Mouse (Mus musculus) limb, embryonic 11.5 days (tissue): ENCODE measurements around the gene Tnfrsf1a. TPM values are rescaled to one million over a fixed set of nuclear protein-coding genes. Genes with fewer than 3 reads are reported as not detected.

Experiments used
- ATAC-seq: fragments of 200-750 bp; cut with Nextera tagmentation; 2 replicates; pipeline ENCODE4 v1.8.0; 2017; ENCODE audit warnings: low read depth; ENCODE audit not compliant: insufficient number of reproducible peaks, low FRiP score, low TSS enrichment
- DNase-seq: peaks from one replicate; pipeline ENCODE4 v3.0.0-alpha.2; 2015; ENCODE audit warnings: low spot score
- H3K27ac ChIP-seq: fragments of 300-500 bp; sonication (generic); replicated peaks from 2 replicates; pipeline ENCODE4 v1.5.1; 2014; ENCODE audit warnings: low read depth, mild to moderate bottlenecking, low read length
- H3K27me3 ChIP-seq: fragments of 300-500 bp; sonication (generic); 2 replicates; pipeline ENCODE4 v1.6.1; 2014; ENCODE audit warnings: mild to moderate bottlenecking, low read length, mixed read lengths; ENCODE audit not compliant: control insufficient read depth, insufficient read depth
- H3K36me3 ChIP-seq: fragments of 300-500 bp; sonication (generic); 2 replicates; pipeline ENCODE4 v1.6.1; 2014; ENCODE audit warnings: mild to moderate bottlenecking, low read length, moderate library complexity, mixed read lengths; ENCODE audit not compliant: control insufficient read depth, insufficient read depth
- H3K4me1 ChIP-seq: fragments of 300-500 bp; sonication (generic); 2 replicates; pipeline ENCODE4 v1.6.1; 2014; ENCODE audit warnings: low read length, mixed read lengths; ENCODE audit not compliant: control insufficient read depth, insufficient read depth
- H3K4me2 ChIP-seq: fragments of 300-500 bp; sonication (generic); 2 replicates; pipeline ENCODE4 v1.6.1; 2014; ENCODE audit warnings: low read depth, mild to moderate bottlenecking, moderate library complexity; ENCODE audit not compliant: severe bottlenecking
- H3K4me3 ChIP-seq: fragments of 300-500 bp; sonication (generic); 2 replicates; pipeline ENCODE4 v1.5.1; 2014; ENCODE audit warnings: low read depth, low read length
- H3K9ac ChIP-seq: fragments of 300-500 bp; sonication (generic); 2 replicates; pipeline ENCODE4 v1.6.1; 2014; ENCODE audit warnings: mild to moderate bottlenecking, low read length
- H3K9me3 ChIP-seq: fragments of 300-500 bp; sonication (generic); 2 replicates; pipeline ENCODE4 v1.6.1; 2016; ENCODE audit warnings: low read length; ENCODE audit not compliant: control insufficient read depth
- WGBS: fragments of 180-500 bp; shearing (Covaris S2); extraction: QIAGEN DNeasy Blood & Tissue Kit; methylation state at CpG from one replicate; pipeline ENCODE4 v1.1.7; 2014; 5-methylcytosine and 5-hydroxymethylcytosine counted together
- polyA plus RNA-seq: library from polyadenylated mRNA; unstranded; fragments of >200 nt; fragmentation: Nextera tagmentation; extraction: Ambion mirVana; gene quantifications from 2 replicates; pipeline ENCODE4 v1.2.1, GENCODE M21; 2014

The Tnfrsf1a gene
- polyA plus RNA-seq, 1 experiment from 2014 or later, result 45.4 TPM

DNA sequence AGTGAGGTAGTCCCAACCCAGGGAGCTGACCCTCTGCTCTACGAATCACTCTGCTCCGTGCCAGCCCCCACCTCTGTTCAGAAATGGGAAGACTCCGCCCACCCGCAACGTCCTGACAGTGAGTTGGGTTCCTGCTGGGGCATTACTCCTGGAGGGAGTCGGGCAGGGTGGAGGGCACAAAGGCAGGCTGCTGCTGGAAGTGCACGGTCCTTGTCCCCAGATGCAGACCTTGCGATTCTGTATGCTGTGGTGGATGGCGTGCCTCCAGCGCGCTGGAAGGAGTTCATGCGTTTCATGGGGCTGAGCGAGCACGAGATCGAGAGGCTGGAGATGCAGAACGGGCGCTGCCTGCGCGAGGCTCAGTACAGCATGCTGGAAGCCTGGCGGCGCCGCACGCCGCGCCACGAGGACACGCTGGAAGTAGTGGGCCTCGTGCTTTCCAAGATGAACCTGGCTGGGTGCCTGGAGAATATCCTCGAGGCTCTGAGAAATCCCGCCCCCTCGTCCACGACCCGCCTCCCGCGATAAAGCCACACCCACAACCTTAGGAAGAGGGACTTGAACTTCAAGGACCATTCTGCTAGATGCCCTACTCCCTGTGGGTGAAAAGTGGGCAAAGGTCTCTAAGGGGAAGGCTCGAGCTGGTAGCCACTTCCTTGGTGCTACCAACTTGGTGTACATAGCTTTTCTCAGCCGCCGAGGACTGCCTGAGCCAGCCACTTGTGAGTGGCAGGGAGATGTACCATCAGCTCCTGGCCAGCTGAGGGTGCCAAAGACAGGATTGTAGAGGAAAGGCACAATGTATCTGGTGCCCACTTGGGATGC is 12.5 kb downstream of the Tnfrsf1a start:
- DNase-seq (peak; percentile 36), ATAC-seq (no peak)
- H3K9me3 ChIP-seq, result no peaks in the 10 kb centered on the region
- H3K36me3 ChIP-seq, result peaks cover 23% of the 10 kb centered on the region
- H3K27me3 ChIP-seq, result peaks cover 10% of the 10 kb centered on the region
- H3K27ac ChIP-seq, result no peak overlapping the region
- 0 out of 2 replicates have a peak, but pooled peaks cover 3% of the 10 kb centered on the region for H3K4me1 ChIP-seq
- no peak overlapping the region for H3K4me3 ChIP-seq
- 36% methylated on average over 38 of the region's 38 CpGs for WGBS
- H3K4me2 ChIP-seq, result no peak overlapping the region
- H3K9ac ChIP-seq, result no peak overlapping the region

DNA sequence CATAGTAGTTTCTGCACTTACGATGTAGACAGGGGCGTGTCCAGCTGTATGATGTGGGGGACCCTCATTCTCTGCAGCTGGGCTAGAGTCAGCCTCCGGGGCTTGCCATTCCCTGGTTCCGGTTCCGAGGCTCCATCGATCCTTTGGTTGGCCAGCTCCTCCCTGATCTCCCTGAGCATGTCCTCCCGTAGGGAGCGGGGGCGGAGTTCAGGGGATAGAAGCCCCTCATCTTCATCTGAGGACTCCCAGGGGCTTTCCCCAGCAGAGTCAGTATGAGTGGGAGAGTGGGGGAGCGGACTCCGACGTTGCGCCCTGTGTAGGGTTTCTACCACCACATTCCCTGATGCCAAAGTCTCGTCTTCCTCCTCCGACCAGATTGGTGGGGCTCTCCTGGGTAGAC is 13.9 kb downstream of the Tnfrsf1a start:
- Histone ChIP-seq H3K4me1 (0 out of 2 replicates have a peak, but pooled peaks cover 3% of the 10 kb centered on the region), H3K27ac (no peak overlapping the region), H3K27me3 (peaks cover 10% of the 10 kb centered on the region), H3K4me2 (0 out of 2 replicates have a peak overlapping the region, but pooled peaks have one; percentile 3), H3K9ac (no peak overlapping the region), H3K4me3 (no peak overlapping the region), H3K36me3 (peaks cover 16% of the 10 kb centered on the region), H3K9me3 (no peaks in the 10 kb centered on the region)
- DNase-seq (no peak), ATAC-seq (no peak)
- WGBS, result 20% methylated on average over 15 of the region's 15 CpGs

DNA sequence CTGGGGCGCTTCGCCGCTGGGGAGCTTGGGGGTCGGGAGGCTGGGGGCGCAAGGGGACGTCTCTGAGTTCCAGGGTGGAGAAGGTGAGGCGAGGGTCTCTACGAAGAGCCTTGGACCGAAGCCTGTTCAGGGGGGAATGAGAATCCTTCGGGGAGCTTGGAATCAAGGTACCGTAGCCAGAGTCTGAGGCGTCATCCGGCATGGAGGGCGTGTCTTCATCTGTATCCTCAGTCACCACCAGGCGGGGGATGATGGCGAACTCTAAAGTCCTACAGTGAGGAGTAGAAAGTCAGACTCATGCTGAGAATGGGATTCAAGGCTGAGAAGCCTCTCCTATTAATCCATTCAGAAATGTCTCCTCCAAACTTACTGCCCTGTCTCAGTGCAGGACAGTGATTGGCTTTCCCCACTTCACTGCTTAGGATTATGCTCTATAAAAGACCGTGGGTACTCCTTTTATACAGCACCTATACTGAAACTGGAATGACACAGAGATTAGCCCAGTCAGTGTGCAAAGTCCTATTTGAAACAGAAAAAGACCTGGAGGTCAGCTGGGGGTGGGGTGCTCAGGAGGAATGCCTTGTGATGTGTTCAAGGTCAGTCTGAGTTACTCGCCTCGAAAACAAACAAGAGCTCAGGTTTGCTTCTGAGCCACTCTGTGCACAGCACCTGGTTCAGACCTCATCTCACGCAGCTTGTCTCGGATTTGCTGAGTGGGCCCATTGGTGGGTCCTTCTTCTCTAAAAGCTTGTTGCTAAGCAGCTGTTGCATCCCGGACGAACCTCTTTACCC is 14.5 kb downstream of the Tnfrsf1a start:
- no peak overlapping the region for H3K27ac ChIP-seq
- no peaks in the 10 kb centered on the region for H3K9me3 ChIP-seq
- 0 out of 2 replicates have a peak, but pooled peaks cover 3% of the 10 kb centered on the region for H3K4me1 ChIP-seq
- H3K9ac ChIP-seq, result no peak overlapping the region
- peak; percentile 37 for DNase-seq
- H3K27me3 ChIP-seq, result peaks cover 10% of the 10 kb centered on the region
- ATAC-seq, result 0 out of 2 replicates have a peak, but pooled peaks have one; percentile 10
- H3K4me3 ChIP-seq, result no peak overlapping the region
- peaks cover 12% of the 10 kb centered on the region for H3K36me3 ChIP-seq
- 0 out of 2 replicates have a peak overlapping the region, but pooled peaks have one; percentile 3 for H3K4me2 ChIP-seq
- 12% methylated on average over 23 of the region's 23 CpGs for WGBS

DNA sequence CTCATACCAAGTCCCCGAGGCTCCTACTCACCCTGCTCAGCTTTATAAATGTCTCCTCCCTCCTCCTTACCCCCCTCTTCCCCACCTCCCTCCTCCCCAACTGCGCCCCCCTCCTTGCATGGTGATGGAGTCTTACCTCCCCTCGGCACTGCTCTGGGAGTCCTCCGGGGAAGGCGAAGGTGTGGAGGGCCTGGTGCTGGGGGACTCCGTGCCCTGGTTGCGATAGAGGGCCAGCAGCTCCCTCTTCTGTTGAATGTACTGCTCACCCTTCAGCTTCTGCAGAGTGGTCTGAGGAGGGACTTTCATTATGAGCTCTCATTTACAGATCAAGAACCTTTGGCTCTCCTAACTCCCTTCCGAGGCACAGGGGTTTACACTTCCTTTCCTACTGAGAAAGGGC is 15.3 kb downstream of the Tnfrsf1a start:
- Histone ChIP-seq H3K27me3 (peaks cover 10% of the 10 kb centered on the region), H3K4me3 (no peak overlapping the region), H3K36me3 (peaks cover 6% of the 10 kb centered on the region), H3K4me2 (no peak overlapping the region), H3K27ac (no peak overlapping the region), H3K9ac (no peak overlapping the region), H3K4me1 (0 out of 2 replicates have a peak, but pooled peaks cover 3% of the 10 kb centered on the region), H3K9me3 (no peaks in the 10 kb centered on the region)
- ATAC-seq (no peak; the same call in 1 of the 2 replicates), DNase-seq (peak; percentile 46)
- 4% methylated on average over 8 of the region's 8 CpGs for WGBS

DNA sequence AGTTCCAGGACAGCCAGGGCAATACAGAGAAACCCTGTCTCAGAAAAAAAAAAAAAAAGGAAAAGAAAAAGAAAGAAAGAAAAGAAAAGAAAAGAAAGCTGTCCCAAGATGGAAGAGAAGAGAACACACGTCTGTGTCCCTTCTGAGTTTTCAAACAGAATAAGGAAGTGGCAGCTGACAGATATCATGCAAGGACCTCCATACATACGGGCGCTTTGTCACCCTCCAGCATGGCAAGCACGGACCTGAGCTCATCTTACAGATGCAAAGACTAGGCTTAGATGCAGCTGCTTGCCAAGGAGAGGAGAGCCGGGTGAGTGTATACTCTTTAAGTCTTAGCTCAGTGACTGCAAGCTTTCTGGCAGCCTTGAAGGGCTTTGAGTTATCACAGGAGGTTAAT is 16.4 kb downstream of the Tnfrsf1a start:
- Histone ChIP-seq H3K4me1 (0 out of 2 replicates have a peak, but pooled peaks cover 3% of the 10 kb centered on the region), H3K4me3 (no peak overlapping the region), H3K4me2 (no peak overlapping the region), H3K27me3 (peaks cover 10% of the 10 kb centered on the region), H3K36me3 (peaks cover 6% of the 10 kb centered on the region), H3K9ac (no peak overlapping the region), H3K9me3 (no peaks in the 10 kb centered on the region), H3K27ac (no peak overlapping the region)
- 84% methylated on average over 5 of the region's 5 CpGs for WGBS
- DNase-seq (no peak), ATAC-seq (no peak)

DNA sequence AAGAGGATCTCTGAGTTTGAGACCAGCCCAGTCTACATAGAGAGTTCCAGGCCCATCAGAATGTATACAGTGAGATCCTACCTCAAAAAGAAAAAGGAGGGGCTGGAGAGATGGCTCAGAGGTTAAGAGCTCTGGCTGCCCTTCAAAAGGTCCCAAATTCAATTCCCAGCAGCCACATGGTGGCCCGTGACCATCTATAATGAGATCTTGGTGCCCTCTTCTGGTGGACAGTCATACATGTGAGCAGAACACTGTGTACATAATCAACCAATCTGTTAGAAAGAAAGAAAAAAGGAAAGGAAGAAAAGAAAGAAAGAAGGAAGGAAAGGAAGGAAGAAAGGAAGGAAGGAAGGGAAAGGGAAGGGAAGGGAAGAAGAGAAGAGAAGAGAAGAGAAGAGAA is 17.0 kb downstream of the Tnfrsf1a start:
- DNase-seq, result no peak
- ATAC-seq, result no peak
- H3K9ac ChIP-seq, result no peak overlapping the region
- H3K27me3 ChIP-seq, result peaks cover 10% of the 10 kb centered on the region
- H3K4me3 ChIP-seq, result no peak overlapping the region
- H3K36me3 ChIP-seq, result peaks cover 4% of the 10 kb centered on the region
- 0 out of 2 replicates have a peak, but pooled peaks cover 3% of the 10 kb centered on the region for H3K4me1 ChIP-seq
- no peak overlapping the region for H3K27ac ChIP-seq
- 81% methylated on average over 1 of the region's 1 CpGs for WGBS
- no peaks in the 10 kb centered on the region for H3K9me3 ChIP-seq
- no peak overlapping the region for H3K4me2 ChIP-seq

DNA sequence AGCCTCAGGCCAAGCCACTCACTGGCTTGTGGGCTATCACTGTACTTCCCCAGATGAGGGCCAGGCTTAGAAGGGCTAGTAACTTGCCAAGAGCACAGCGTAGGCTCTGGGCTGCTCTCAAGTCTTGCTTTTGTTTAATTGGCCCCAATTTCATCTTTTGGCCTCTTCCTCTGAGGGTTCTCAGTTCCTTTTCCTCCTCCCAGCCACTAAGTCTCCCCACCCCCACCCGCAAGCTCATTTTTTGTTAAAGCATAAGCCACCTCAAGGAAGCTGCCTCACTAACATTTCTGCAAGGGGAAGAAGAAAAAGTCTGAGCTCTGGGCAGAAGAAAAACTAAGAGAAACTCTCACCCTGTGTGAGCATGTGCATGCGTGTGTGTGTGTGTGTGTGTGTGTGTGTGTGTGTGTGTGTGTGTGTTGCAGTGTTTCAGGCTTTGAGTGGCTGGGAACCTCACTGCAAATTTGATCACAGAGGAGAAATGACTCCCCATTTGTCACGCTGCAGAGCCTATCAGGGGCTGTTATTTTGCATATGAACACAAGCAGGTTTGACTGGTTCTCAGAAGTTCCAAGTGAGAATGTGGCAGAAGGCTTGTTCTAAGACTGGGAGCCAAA is 18.7 kb downstream of the Tnfrsf1a start:
- H3K4me3 ChIP-seq, result no peak overlapping the region
- 0 out of 2 replicates have a peak, but pooled peaks cover 3% of the 10 kb centered on the region for H3K4me1 ChIP-seq
- H3K36me3 ChIP-seq, result no peaks in the 10 kb centered on the region
- H3K9ac ChIP-seq, result no peak overlapping the region
- no peak overlapping the region for H3K4me2 ChIP-seq
- H3K27ac ChIP-seq, result no peak overlapping the region; the same call in 1 of the 2 replicates
- DNase-seq (no peak), ATAC-seq (no peak)
- 61% methylated on average over 4 of the region's 4 CpGs for WGBS
- no peaks in the 10 kb centered on the region for H3K9me3 ChIP-seq
- 0 out of 2 replicates have a peak, but pooled peaks cover 4% of the 10 kb centered on the region for H3K27me3 ChIP-seq

DNA sequence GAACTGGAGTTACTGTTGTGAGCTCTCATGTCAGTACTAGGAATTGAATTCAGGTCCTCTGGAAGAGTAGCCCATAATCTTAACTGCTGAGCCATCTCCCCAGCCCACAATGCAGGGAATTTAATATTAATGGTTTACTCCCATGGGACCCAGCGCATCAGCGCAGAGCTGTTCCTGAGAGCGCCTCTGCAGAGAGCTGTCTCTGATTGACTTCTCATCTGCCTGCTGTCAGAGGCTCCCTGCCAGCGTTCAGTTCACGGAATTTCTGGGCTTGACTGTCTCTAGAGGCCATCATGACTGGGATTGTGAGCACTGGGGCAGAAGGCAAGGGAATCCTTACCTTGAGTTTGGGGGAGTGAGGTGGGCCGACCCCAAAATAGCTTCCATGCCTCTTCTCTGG is 27.9 kb downstream of the Tnfrsf1a start:
- H3K4me1 ChIP-seq, result peaks cover 12% of the 10 kb centered on the region
- ATAC-seq (no peak), DNase-seq (no peak)
- peaks cover 47% of the 10 kb centered on the region for H3K27me3 ChIP-seq
- WGBS, result 57% methylated on average over 6 of the region's 6 CpGs
- no peak overlapping the region for H3K4me3 ChIP-seq
- H3K36me3 ChIP-seq, result no peaks in the 10 kb centered on the region
- H3K27ac ChIP-seq, result no peak overlapping the region
- no peaks in the 10 kb centered on the region; the same call in 1 of the 2 replicates for H3K9me3 ChIP-seq
- no peak overlapping the region for H3K9ac ChIP-seq
- no peak overlapping the region for H3K4me2 ChIP-seq
